Mouse (Mus musculus) stomach, postnatal 0 days (tissue): ENCODE data around the gene Hoxd4.

Source experiments
- CTCF ChIP-seq: IDR thresholded peaks from 2 replicates; pipeline ENCODE4 v1.5.1; 2016; ENCODE audit warnings: antibody characterized with exemption, low read depth, mild to moderate bottlenecking, moderate library complexity
- EP300 ChIP-seq: optimal IDR thresholded peaks from 2 replicates; pipeline ENCODE3; 2016; ENCODE audit warnings: antibody characterized with exemption

- TF ChIP-seq EP300 (no peak), CTCF (no peak)
Measured at GRCm38 (mm10) chr2:74699053-74699430, 12.7 kb upstream of the Hoxd4 start.
